Mouse (Mus musculus): ENCODE measurements around the gene Clec10a. TPM values are rescaled to one million over a fixed set of nuclear protein-coding genes. Genes with fewer than 3 reads are reported as not detected.
"Not testable (repeated sequence)": the region's sequence is repeated elsewhere in the genome, so short reads cannot be mapped to it uniquely, and the experiment has no call there.

Gene Clec10a
- 0.35 and 0.61 TPM in 2 replicates for polyA plus RNA-seq (2016; fragmentation: Nextera tagmentation; extraction: Ambion mirVana)

GRCm38 (mm10) chr11:70155897-70156296 lies at the start of gene Clec10a:
Clec10a (plus strand) TSS chr11:70156197.
- not testable (repeated sequence) for H3K9me3 ChIP-seq (replicated peaks); H3K27ac ChIP-seq (replicated peaks); DNase-seq (ENCODE audit: low spot score); H3K4me3 ChIP-seq; H3K4me1 ChIP-seq; H3K27me3 ChIP-seq (ENCODE audit: low read depth, poor library complexity, severe bottlenecking); H3K36me3 ChIP-seq
- WGBS, result no CpG with 5 or more reads among the region's 5 CpGs

- WGBS, result 70% methylated on average over 8 of the region's 8 CpGs
- no peak for DNase-seq (ENCODE audit: low spot score)
- no peaks in the 10 kb centered on the region for H3K36me3 ChIP-seq
- no peak overlapping the region for H3K27ac ChIP-seq (replicated peaks)
- no peaks in the 10 kb centered on the region for H3K9me3 ChIP-seq (replicated peaks)
- no peaks in the 10 kb centered on the region for H3K27me3 ChIP-seq (ENCODE audit: low read depth, poor library complexity, severe bottlenecking)
- H3K4me1 ChIP-seq, result peaks cover 8% of the 10 kb centered on the region
- H3K4me3 ChIP-seq, result no peak overlapping the region
Measured at GRCm38 (mm10) chr11:70107085-70107484, 48.9 kb upstream of the Clec10a start.

GRCm38 (mm10) chr11:70110146-70110545 lies 45.9 kb upstream of the Clec10a start:
- WGBS, result 74% methylated on average over 3 of the region's 3 CpGs
- H3K36me3 ChIP-seq, result no peaks in the 10 kb centered on the region
- peak; percentile 21 for DNase-seq (ENCODE audit: low spot score)
- peaks cover under 1% of the 10 kb centered on the region; the same call in 1 of the 2 replicates for H3K4me1 ChIP-seq
- H3K27ac ChIP-seq (replicated peaks), result no peak overlapping the region
- no peaks in the 10 kb centered on the region for H3K27me3 ChIP-seq (ENCODE audit: low read depth, poor library complexity, severe bottlenecking)
- no peak overlapping the region for H3K4me3 ChIP-seq
- H3K9me3 ChIP-seq (replicated peaks), result no peaks in the 10 kb centered on the region

GRCm38 (mm10) chr11:70114562-70114961 lies 41.4 kb upstream of the Clec10a start:
- no peak for DNase-seq (ENCODE audit: low spot score)
- 90% methylated on average over 4 of the region's 4 CpGs for WGBS
- H3K36me3 ChIP-seq, result no peaks in the 10 kb centered on the region
- no peaks in the 10 kb centered on the region for H3K9me3 ChIP-seq (replicated peaks)
- H3K4me3 ChIP-seq, result no peak overlapping the region
- H3K27me3 ChIP-seq (ENCODE audit: low read depth, poor library complexity, severe bottlenecking), result no peaks in the 10 kb centered on the region
- H3K27ac ChIP-seq (replicated peaks), result no peak overlapping the region
- H3K4me1 ChIP-seq, result no peaks in the 10 kb centered on the region

GRCm38 (mm10) chr11:70115901-70116300 lies 40.1 kb upstream of the Clec10a start:
- WGBS, result 94% methylated on average over 3 of the region's 3 CpGs

GRCm38 (mm10) chr11:70129926-70130379 lies 26.0 kb upstream of the Clec10a start, which contains the start of gene Mgl2:
Mgl2 (plus strand) TSS chr11:70130329.
- no peak within 1 kb of the TSS for H3K27ac ChIP-seq (replicated peaks)
- no peaks in the 10 kb centered on the region for H3K4me1 ChIP-seq

More at GRCm38 (mm10) chr11:70115901-70116300, 40.1 kb upstream of the Clec10a start:
- no peaks in the 10 kb centered on the region for H3K4me1 ChIP-seq
- H3K27ac ChIP-seq (replicated peaks), result no peak overlapping the region
- H3K36me3 ChIP-seq, result no peaks in the 10 kb centered on the region
- peaks cover 7% of the 10 kb centered on the region for H3K9me3 ChIP-seq (replicated peaks)
- no peak overlapping the region for H3K4me3 ChIP-seq
- H3K27me3 ChIP-seq (ENCODE audit: low read depth, poor library complexity, severe bottlenecking), result no peaks in the 10 kb centered on the region
- no peak for DNase-seq (ENCODE audit: low spot score)

GRCm38 (mm10) chr11:70135001-70135400 lies 21.0 kb upstream of the Clec10a start:
- not testable (repeated sequence) for H3K27me3 ChIP-seq (ENCODE audit: low read depth, poor library complexity, severe bottlenecking); H3K4me3 ChIP-seq; H3K27ac ChIP-seq (replicated peaks); DNase-seq (ENCODE audit: low spot score); H3K36me3 ChIP-seq; H3K4me1 ChIP-seq; H3K9me3 ChIP-seq (replicated peaks)
- WGBS, result 75% methylated on average over 3 of the region's 3 CpGs

More at GRCm38 (mm10) chr11:70129926-70130379, 26.0 kb upstream of the Clec10a start, which contains the start of gene Mgl2:
- no peaks in the 10 kb centered on the region for H3K27me3 ChIP-seq (ENCODE audit: low read depth, poor library complexity, severe bottlenecking)
- no peak within 1 kb of the TSS for H3K4me3 ChIP-seq
- DNase-seq (ENCODE audit: low spot score), result no peak
- H3K9me3 ChIP-seq (replicated peaks), result no peaks in the 10 kb centered on the region
- no peaks in the 10 kb centered on the region for H3K36me3 ChIP-seq
- 86% methylated on average over 9 of the region's 9 CpGs for WGBS

- H3K4me3 ChIP-seq; H3K27ac ChIP-seq (replicated peaks); DNase-seq (ENCODE audit: low spot score); H3K36me3 ChIP-seq; H3K9me3 ChIP-seq (replicated peaks); H3K4me1 ChIP-seq; H3K27me3 ChIP-seq (ENCODE audit: low read depth, poor library complexity, severe bottlenecking): not testable (repeated sequence)
- 93% methylated on average over 8 of the region's 8 CpGs for WGBS
Measured at GRCm38 (mm10) chr11:70135925-70136324, 20.1 kb upstream of the Clec10a start.

GRCm38 (mm10) chr11:70139171-70139570 lies 16.8 kb upstream of the Clec10a start:
- WGBS, result 87% methylated on average over 10 of the region's 10 CpGs
- H3K36me3 ChIP-seq, result no peaks in the 10 kb centered on the region
- DNase-seq (ENCODE audit: low spot score), result no peak
- no peaks in the 10 kb centered on the region for H3K27me3 ChIP-seq (ENCODE audit: low read depth, poor library complexity, severe bottlenecking)
- H3K27ac ChIP-seq (replicated peaks), result no peak overlapping the region
- no peaks in the 10 kb centered on the region for H3K9me3 ChIP-seq (replicated peaks)
- no peak overlapping the region for H3K4me3 ChIP-seq
- H3K4me1 ChIP-seq, result no peaks in the 10 kb centered on the region

GRCm38 (mm10) chr11:70151072-70151471 lies 4.9 kb upstream of the Clec10a start:
- no peak for DNase-seq (ENCODE audit: low spot score)

GRCm38 (mm10) chr11:70162336-70162735 lies 6.3 kb downstream of the Clec10a start:
- Histone ChIP-seq H3K27ac (replicated peaks) (no peak overlapping the region), H3K4me3 (no peak overlapping the region), H3K4me1 (0 out of 2 replicates have a peak, but pooled peaks cover 3% of the 10 kb centered on the region), H3K9me3 (replicated peaks) (no peaks in the 10 kb centered on the region), H3K27me3 (ENCODE audit: low read depth, poor library complexity, severe bottlenecking) (no peaks in the 10 kb centered on the region), H3K36me3 (no peaks in the 10 kb centered on the region)
- DNase-seq (ENCODE audit: low spot score), result no peak
- 60% methylated on average over 3 of the region's 3 CpGs for WGBS

More at GRCm38 (mm10) chr11:70151072-70151471, 4.9 kb upstream of the Clec10a start:
- Histone ChIP-seq H3K4me3 (no peak overlapping the region), H3K4me1 (no peaks in the 10 kb centered on the region), H3K27me3 (ENCODE audit: low read depth, poor library complexity, severe bottlenecking) (no peaks in the 10 kb centered on the region), H3K27ac (replicated peaks) (no peak overlapping the region), H3K9me3 (replicated peaks) (no peaks in the 10 kb centered on the region), H3K36me3 (no peaks in the 10 kb centered on the region)
- WGBS, result 73% methylated on average over 3 of the region's 3 CpGs

- 68% methylated on average over 16 of the region's 16 CpGs for WGBS
- 0 out of 2 replicates have a peak, but pooled peaks cover 3% of the 10 kb centered on the region for H3K4me1 ChIP-seq
- no peaks in the 10 kb centered on the region for H3K27me3 ChIP-seq (ENCODE audit: low read depth, poor library complexity, severe bottlenecking)
- DNase-seq (ENCODE audit: low spot score), result no peak
- H3K9me3 ChIP-seq (replicated peaks), result no peaks in the 10 kb centered on the region
- no peaks in the 10 kb centered on the region for H3K36me3 ChIP-seq
- H3K27ac ChIP-seq (replicated peaks), result no peak overlapping the region
- no peak overlapping the region for H3K4me3 ChIP-seq
Measured at GRCm38 (mm10) chr11:70165972-70166921, 10.2 kb downstream of the Clec10a start.

GRCm38 (mm10) chr11:70168136-70168535 lies 12.1 kb downstream of the Clec10a start:
- Histone ChIP-seq H3K9me3 (replicated peaks) (no peaks in the 10 kb centered on the region), H3K36me3 (no peaks in the 10 kb centered on the region), H3K27me3 (ENCODE audit: low read depth, poor library complexity, severe bottlenecking) (no peaks in the 10 kb centered on the region), H3K4me1 (0 out of 2 replicates have a peak, but pooled peaks cover 3% of the 10 kb centered on the region), H3K4me3 (no peak overlapping the region), H3K27ac (replicated peaks) (no peak overlapping the region)
- 66% methylated on average over 7 of the region's 7 CpGs for WGBS
- no peak for DNase-seq (ENCODE audit: low spot score)

All from midbrain, embryonic 10.5 days (tissue).